Mouse (Mus musculus) heart, embryonic 13.5 days (tissue): Measurements from ENCODE around the gene Ankrd6. TPM values are rescaled to one million over a fixed set of nuclear protein-coding genes. Genes with fewer than 3 reads are reported as not detected.
"Not testable (repeated sequence)": the region's sequence is repeated elsewhere in the genome, so short reads cannot be mapped to it uniquely, and the experiment has no call there.

Experiments
- ATAC-seq: fragments of 200-750 bp; cut with Nextera tagmentation; 2 replicates; pipeline ENCODE4 v1.8.0; 2017; ENCODE audit warnings: moderate TSS enrichment; ENCODE audit not compliant: insufficient number of reproducible peaks, low FRiP score, low TSS enrichment; ENCODE audit errors: extremely low read depth
- H3K27ac ChIP-seq: fragments of 300-500 bp; sonication (generic); replicated peaks from 2 replicates; pipeline ENCODE4 v1.5.1; 2015; ENCODE audit warnings: moderate library complexity, mild to moderate bottlenecking, inconsistent platforms
- H3K27me3 ChIP-seq: fragments of 300-500 bp; sonication (generic); replicated peaks from 2 replicates; pipeline ENCODE4 v1.6.1; 2015; ENCODE audit warnings: mild to moderate bottlenecking, inconsistent platforms
- H3K36me3 ChIP-seq: fragments of 300-500 bp; sonication (generic); 2 replicates; pipeline ENCODE4 v1.6.1; 2015; ENCODE audit warnings: mild to moderate bottlenecking, inconsistent platforms
- H3K4me1 ChIP-seq: fragments of 300-500 bp; sonication (generic); 2 replicates; pipeline ENCODE4 v1.6.1; 2015; ENCODE audit warnings: inconsistent platforms
- H3K4me2 ChIP-seq: fragments of 300-500 bp; sonication (generic); 2 replicates; pipeline ENCODE4 v1.6.1; 2015; ENCODE audit warnings: inconsistent platforms, mild to moderate bottlenecking, moderate library complexity
- H3K4me3 ChIP-seq: fragments of 300-500 bp; sonication (generic); 2 replicates; pipeline ENCODE4 v1.5.1; 2015; ENCODE audit warnings: moderate library complexity, mild to moderate bottlenecking, inconsistent platforms
- H3K9ac ChIP-seq: fragments of 300-500 bp; sonication (generic); 2 replicates; pipeline ENCODE4 v1.6.1; 2015; ENCODE audit warnings: inconsistent platforms, mild to moderate bottlenecking, moderate library complexity
- H3K9me3 ChIP-seq: fragments of 300-500 bp; sonication (generic); 2 replicates; pipeline ENCODE4 v1.6.1; 2016; ENCODE audit warnings: inconsistent platforms
- WGBS: fragments of 180-500 bp; shearing (Covaris S2); methylation state at CpG from one replicate; pipeline ENCODE4 v1.1.7; 2015; ENCODE audit warnings: mixed read lengths; 5-methylcytosine and 5-hydroxymethylcytosine counted together
- polyA plus RNA-seq: library from polyadenylated mRNA; unstranded; fragments of >200 nt; fragmentation: Nextera tagmentation; extraction: Ambion mirVana; gene quantifications from 2 replicates; pipeline ENCODE4 v1.2.1, GENCODE M21; 2015

Gene Ankrd6
- polyA plus RNA-seq, 1 experiment from 2014 or later = 4.2 TPM

- H3K36me3 ChIP-seq = no peaks in the 10 kb centered on the region
- H3K9ac ChIP-seq = peak overlapping the region; percentile 94
- peak; percentile 75 for ATAC-seq
- peak overlapping the region; percentile 89 for H3K4me2 ChIP-seq
- H3K27ac ChIP-seq = peak overlapping the region; percentile 88
- H3K9me3 ChIP-seq = 0 out of 2 replicates have a peak, but pooled peaks cover 5% of the 10 kb centered on the region
- peaks cover 47% of the 10 kb centered on the region for H3K4me1 ChIP-seq
- peak overlapping the region; percentile 93 for H3K4me3 ChIP-seq
- under 1% methylated on average over 81 of the region's 94 CpGs for WGBS
- 0 out of 2 replicates have a peak, but pooled peaks cover 5% of the 10 kb centered on the region for H3K27me3 ChIP-seq
These were observed 32.8 kb upstream of the Ankrd6 start for GRCm38 (mm10) chr4:32983176-32984155.

DNA sequence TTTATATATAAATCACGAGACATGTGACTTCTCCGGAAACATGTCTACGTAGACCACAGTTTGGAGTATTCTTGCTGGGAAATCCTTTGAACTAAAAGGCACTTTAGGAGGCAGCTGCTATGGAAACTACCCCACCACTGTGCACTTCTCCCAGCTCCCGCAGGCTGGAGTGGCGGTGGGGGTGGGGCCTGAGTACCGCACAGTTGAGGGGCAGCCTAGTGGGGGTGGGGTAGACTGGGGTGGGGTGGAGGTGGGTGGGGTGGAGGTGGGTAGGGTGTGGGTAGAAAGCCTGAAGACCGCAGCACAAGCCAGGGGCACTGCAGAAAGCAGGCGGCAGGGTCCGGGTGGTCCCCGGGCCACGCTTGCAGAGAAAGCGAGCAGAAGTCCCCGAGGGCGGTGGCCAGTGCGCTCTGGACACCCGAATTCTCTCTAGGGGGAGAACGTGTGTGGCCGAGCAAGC is 32.1 kb upstream of the Ankrd6 start, which contains the start of gene Rragd:
Gene Rragd (plus strand): TSS at position 322 of the 460 bp plus-strand sequence.
- Histone ChIP-seq H3K27me3 (0 out of 2 replicates have a peak, but pooled peaks cover 5% of the 10 kb centered on the region), H3K9me3 (0 out of 2 replicates have a peak, but pooled peaks cover 7% of the 10 kb centered on the region), H3K4me1 (peaks cover 47% of the 10 kb centered on the region), H3K4me3 (peak within 1 kb of the TSS; percentile 93), H3K27ac (peak within 1 kb of the TSS; percentile 88), H3K4me2 (peak within 1 kb of the TSS; percentile 89), H3K9ac (peak within 1 kb of the TSS; percentile 94), H3K36me3 (no peaks in the 10 kb centered on the region)
- peak; percentile 43 for ATAC-seq
- under 1% methylated on average over 18 of the region's 18 CpGs for WGBS

- Histone ChIP-seq H3K4me1 (peaks cover 45% of the 10 kb centered on the region), H3K36me3 (no peaks in the 10 kb centered on the region), H3K9me3 (0 out of 2 replicates have a peak, but pooled peaks cover 7% of the 10 kb centered on the region), H3K4me2 (peak overlapping the region; percentile 89), H3K4me3 (peak overlapping the region; percentile 93), H3K9ac (peak overlapping the region; percentile 94), H3K27ac (peak overlapping the region; percentile 88), H3K27me3 (0 out of 2 replicates have a peak, but pooled peaks cover 5% of the 10 kb centered on the region)
- WGBS = 1% methylated on average over 15 of the region's 15 CpGs
- peak; percentile 37; the same call in 1 of the 2 replicates for ATAC-seq
These were observed 31.5 kb upstream of the Ankrd6 start for GRCm38 (mm10) chr4:32982041-32982715.

- 0 out of 2 replicates have a peak, but pooled peaks cover 7% of the 10 kb centered on the region for H3K9me3 ChIP-seq
- H3K27me3 ChIP-seq = 0 out of 2 replicates have a peak, but pooled peaks cover 5% of the 10 kb centered on the region
- ATAC-seq = peak; percentile 19; the same call in 1 of the 2 replicates
- H3K27ac ChIP-seq = peak overlapping the region; percentile 54
- H3K4me2 ChIP-seq = peak overlapping the region; percentile 89
- peak overlapping the region; percentile 93 for H3K4me3 ChIP-seq
- peaks cover 41% of the 10 kb centered on the region for H3K4me1 ChIP-seq
- 8% methylated on average over 5 of the region's 5 CpGs for WGBS
- H3K9ac ChIP-seq = peak overlapping the region; percentile 94; the same call in 1 of the 2 replicates
- H3K36me3 ChIP-seq = no peaks in the 10 kb centered on the region
These were observed 31.0 kb upstream of the Ankrd6 start for GRCm38 (mm10) chr4:32981617-32982016.

DNA sequence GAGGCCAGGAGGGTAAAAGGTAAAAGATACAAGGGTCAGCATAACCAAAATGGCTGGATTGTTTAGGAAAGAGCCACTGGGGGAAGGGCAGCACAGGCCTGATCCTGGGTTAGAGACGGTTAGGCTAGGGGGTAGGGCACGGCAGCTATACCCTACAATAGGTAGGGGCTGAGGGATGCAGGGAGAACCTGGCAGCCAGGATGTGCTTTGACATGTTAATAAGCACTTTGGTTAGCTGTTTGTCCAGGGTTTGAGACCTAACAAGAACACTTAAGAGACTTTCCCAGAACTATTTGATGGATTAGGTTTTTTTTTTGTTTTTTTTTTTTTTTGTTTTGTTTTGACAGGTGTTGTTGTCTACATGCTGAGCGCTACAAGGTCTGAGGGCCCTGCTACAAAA is 29.4 kb upstream of the Ankrd6 start:
- H3K4me2 ChIP-seq = no peak overlapping the region
- H3K27me3 ChIP-seq = 0 out of 2 replicates have a peak, but pooled peaks cover 5% of the 10 kb centered on the region
- H3K4me3 ChIP-seq = no peak overlapping the region
- H3K36me3 ChIP-seq = no peaks in the 10 kb centered on the region
- WGBS = 81% methylated on average over 3 of the region's 3 CpGs
- H3K9me3 ChIP-seq = peaks cover 14% of the 10 kb centered on the region
- ATAC-seq = no peak
- H3K4me1 ChIP-seq = peaks cover 25% of the 10 kb centered on the region
- H3K27ac ChIP-seq = no peak overlapping the region
- H3K9ac ChIP-seq = no peak overlapping the region

GRCm38 (mm10) chr4:32977331-32977730 is 26.7 kb upstream of the Ankrd6 start:
- Histone ChIP-seq H3K27me3 (0 out of 2 replicates have a peak, but pooled peaks cover 5% of the 10 kb centered on the region), H3K36me3 (no peaks in the 10 kb centered on the region), H3K4me2 (no peak overlapping the region), H3K27ac (no peak overlapping the region), H3K9ac (no peak overlapping the region), H3K9me3 (peaks cover 37% of the 10 kb centered on the region), H3K4me3 (no peak overlapping the region), H3K4me1 (peaks cover 12% of the 10 kb centered on the region)
- WGBS = 68% methylated on average over 4 of the region's 4 CpGs
- no peak for ATAC-seq

DNA sequence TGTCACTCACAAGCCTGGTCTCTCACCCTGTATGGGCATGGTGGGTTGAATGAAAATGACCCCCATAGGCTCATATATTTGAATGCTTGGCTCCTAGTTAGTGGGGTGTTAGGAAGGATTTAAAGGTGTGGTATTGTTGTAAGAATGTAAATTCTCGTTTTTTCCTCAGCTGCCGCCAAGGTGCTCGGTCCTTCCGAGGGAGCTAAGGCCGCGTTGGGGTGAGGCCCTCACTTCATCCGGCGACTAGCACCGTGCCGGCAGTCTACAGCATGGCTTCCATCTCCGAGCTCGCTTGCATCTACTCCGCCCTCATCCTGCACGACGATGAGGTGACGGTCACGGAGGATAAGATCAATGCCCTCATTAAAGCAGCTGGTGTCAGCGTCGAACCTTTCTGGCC is 14.0 kb upstream of the Ankrd6 start:
- WGBS = 82% methylated on average over 19 of the region's 19 CpGs
- not testable (repeated sequence) for H3K4me2 ChIP-seq, H3K9ac ChIP-seq, H3K4me3 ChIP-seq, H3K27ac ChIP-seq, H3K36me3 ChIP-seq, H3K4me1 ChIP-seq, H3K9me3 ChIP-seq, ATAC-seq, H3K27me3 ChIP-seq

- ATAC-seq = no peak
- Histone ChIP-seq H3K36me3 (no peaks in the 10 kb centered on the region), H3K4me2 (no peak overlapping the region), H3K4me3 (no peak overlapping the region), H3K9ac (no peak overlapping the region), H3K27ac (no peak overlapping the region), H3K27me3 (no peaks in the 10 kb centered on the region), H3K4me1 (no peaks in the 10 kb centered on the region), H3K9me3 (no peaks in the 10 kb centered on the region)
- 66% methylated on average over 3 of the region's 3 CpGs for WGBS
These were observed 10.8 kb upstream of the Ankrd6 start for GRCm38 (mm10) chr4:32961394-32961793.

GRCm38 (mm10) chr4:32956423-32956822 is 5.8 kb upstream of the Ankrd6 start:
- H3K4me2 ChIP-seq = no peak overlapping the region
- no peak overlapping the region for H3K9ac ChIP-seq
- WGBS = 47% methylated on average over 2 of the region's 2 CpGs
- H3K9me3 ChIP-seq = no peaks in the 10 kb centered on the region
- H3K36me3 ChIP-seq = no peaks in the 10 kb centered on the region
- peaks cover 14% of the 10 kb centered on the region for H3K27me3 ChIP-seq
- no peak overlapping the region for H3K4me3 ChIP-seq
- peaks cover 4% of the 10 kb centered on the region for H3K4me1 ChIP-seq
- no peak overlapping the region for H3K27ac ChIP-seq
- no peak for ATAC-seq

DNA sequence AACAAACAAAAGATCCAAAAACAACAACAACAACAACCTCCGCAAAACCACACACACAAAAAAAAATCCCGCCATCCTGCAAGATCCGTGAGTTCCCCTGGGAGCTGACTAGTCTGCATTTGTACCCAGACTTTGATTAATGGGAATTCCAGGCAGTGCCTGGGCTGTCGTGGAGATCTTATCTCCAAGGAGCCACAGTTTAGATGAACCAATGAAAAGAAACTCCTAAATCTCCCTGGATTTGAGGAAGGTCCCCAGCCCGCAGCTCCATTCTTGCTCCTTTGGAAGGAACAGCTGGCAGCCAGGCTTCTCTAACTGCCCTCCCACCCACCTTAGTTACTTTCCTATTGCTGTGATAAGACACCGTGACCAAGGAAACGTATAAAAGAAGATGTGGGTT is 2.0 kb upstream of the Ankrd6 start:
- Histone ChIP-seq H3K9ac (no peak overlapping the region), H3K4me1 (peaks cover 30% of the 10 kb centered on the region), H3K4me3 (0 out of 2 replicates have a peak overlapping the region, but pooled peaks have one; percentile 86), H3K27ac (no peak overlapping the region), H3K36me3 (no peaks in the 10 kb centered on the region), H3K27me3 (peaks cover 20% of the 10 kb centered on the region), H3K4me2 (peak overlapping the region; percentile 94), H3K9me3 (no peaks in the 10 kb centered on the region)
- no peak for ATAC-seq
- WGBS = 11% methylated on average over 7 of the region's 7 CpGs
